ENCODE assay signal across 1 mouse cellular context in the genomic region with DNA sequence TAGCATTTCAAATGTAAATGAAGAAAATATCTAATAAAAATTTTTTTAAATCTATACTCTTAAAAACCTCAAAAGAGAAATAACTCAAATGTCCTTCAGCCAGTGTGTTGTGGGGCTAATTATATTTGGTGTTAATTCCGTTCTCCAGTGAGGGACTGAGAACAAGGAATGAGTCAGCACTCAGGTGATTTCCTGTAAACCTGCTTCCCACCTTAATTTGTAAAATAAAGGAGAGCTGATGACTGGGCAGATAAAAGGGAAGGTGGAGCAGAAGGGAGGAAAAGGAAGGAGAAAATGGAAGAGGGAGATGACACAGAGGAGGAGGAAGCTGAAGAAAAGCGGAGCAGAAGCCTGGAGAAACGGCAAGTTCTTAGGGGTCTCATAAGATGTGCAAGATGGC. TPM values are rescaled to one million over a fixed set of nuclear protein-coding genes. Genes with fewer than 3 reads are reported as not detected.
"Had no signal": no experiment of that assay in that cellular context is flagged by ENCODE, and none has a peak within 500 bp of the region (broad histone marks: within the 10 kb centered on the region; RNA-seq: fewer than 3 reads in every experiment).

No protein-coding gene starts in this region.

RNA-seq across cellular contexts. Expression of a gene that starts 39.1 kb away (rescaled TPM):
- total RNA-seq: hematopoietic stem cell, adult 5-6 weeks had no signal
